In the genomic region with DNA sequence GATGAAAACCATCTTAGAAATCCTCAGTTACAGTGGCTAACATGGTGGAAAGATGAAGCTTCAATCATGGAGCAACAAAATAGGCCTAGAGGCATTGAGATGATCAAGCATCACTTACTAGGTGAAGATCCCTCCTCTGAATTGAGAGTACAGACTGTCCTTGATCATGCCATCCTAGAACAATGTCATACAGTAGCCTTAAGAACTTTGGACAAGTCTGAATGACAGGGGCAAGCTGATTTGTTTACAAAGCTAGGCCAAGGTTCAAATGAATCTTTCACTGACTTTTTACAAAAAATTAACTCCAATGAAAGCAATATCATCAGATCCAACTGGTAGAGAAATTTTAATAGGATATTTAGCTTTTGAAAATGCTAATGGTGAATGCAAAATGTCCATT, we compare ENCODE assay signal across 41 mouse cellular contexts. TPM values are rescaled to one million over a fixed set of nuclear protein-coding genes. Genes with fewer than 3 reads are reported as not detected.
"Had no signal": no experiment of that assay in that cellular context is flagged by ENCODE, and none has a peak within 500 bp of the region (broad histone marks: within the 10 kb centered on the region; RNA-seq: fewer than 3 reads in every experiment).

No protein-coding gene starts in this region.

- H3K27ac ChIP-seq: heart, adult 2 months; heart, embryonic 13.5 days; heart, embryonic 15.5 days; hindbrain, embryonic 13.5 days; hindbrain, embryonic 15.5 days; hindbrain, postnatal 0 days; limb, embryonic 13.5 days; limb, embryonic 15.5 days; liver, embryonic 14.5 days had no signal

- H3K9ac ChIP-seq: forebrain, postnatal 0 days; heart, embryonic 13.5 days; heart, embryonic 15.5 days; hindbrain, embryonic 13.5 days; hindbrain, embryonic 15.5 days; limb, embryonic 13.5 days; limb, embryonic 15.5 days; liver, embryonic 14.5 days had no signal

- H3K4me3 ChIP-seq: heart, adult 2 months; heart, embryonic 13.5 days; heart, embryonic 15.5 days; hindbrain, embryonic 13.5 days; hindbrain, embryonic 15.5 days; limb, embryonic 13.5 days; limb, embryonic 15.5 days had no signal

- H3K4me1 ChIP-seq: heart, embryonic 13.5 days; heart, embryonic 15.5 days; hindbrain, embryonic 13.5 days; hindbrain, embryonic 15.5 days; limb, embryonic 13.5 days; limb, embryonic 15.5 days had no signal

- DNase-seq: forebrain, postnatal 0 days; gastrocnemius, postnatal 14 days; gastrocnemius, postnatal 36 days; heart, adult 11 months; heart, adult 2 months; heart, postnatal 14 days; heart, postnatal 36 days; kidney, adult 11 months; kidney, postnatal 10 days; layer of hippocampus, adult 9-11 months; layer of hippocampus, postnatal 36 days; left cerebral cortex, postnatal 4 days had no signal

- ATAC-seq: forebrain, postnatal 0 days; hindbrain, postnatal 0 days; intestine, embryonic 16.5 days had no signal

- H3K4me2 ChIP-seq: heart, embryonic 11.5 days; heart, embryonic 13.5 days; heart, embryonic 15.5 days; hindbrain, embryonic 13.5 days; hindbrain, embryonic 15.5 days; limb, embryonic 13.5 days; limb, embryonic 15.5 days; liver, embryonic 11.5 days had no signal

- H3K36me3 ChIP-seq: heart, embryonic 13.5 days; heart, embryonic 15.5 days; hindbrain, embryonic 13.5 days; hindbrain, embryonic 15.5 days; limb, embryonic 13.5 days; limb, embryonic 15.5 days had no signal

- H3K9me3 ChIP-seq: heart, embryonic 13.5 days; heart, embryonic 15.5 days; hindbrain, embryonic 13.5 days; hindbrain, embryonic 15.5 days; limb, embryonic 13.5 days; limb, embryonic 15.5 days had no signal

- H3K27me3 ChIP-seq: limb, embryonic 15.5 days had no signal

RNA-seq across cellular contexts. Expression of a gene that starts 12.2 kb away (rescaled TPM):
- total RNA-seq: forebrain, postnatal 0 days; gastrocnemius, adult 18-20 months; gastrocnemius, adult 8-10 months; gastrocnemius, postnatal 14 days; gastrocnemius, postnatal 36 days; heart, adult 2 months; heart, postnatal 14 days; heart, postnatal 36 days; hematopoietic stem cell, adult 5-6 weeks; hindbrain, postnatal 0 days; layer of hippocampus, adult 18-20 months; layer of hippocampus, adult 8-10 months; layer of hippocampus, postnatal 14 days; layer of hippocampus, postnatal 36 days; left cerebral cortex, adult 18-20 months; left cerebral cortex, adult 8-10 months; left cerebral cortex, postnatal 10 days; left cerebral cortex, postnatal 25 days; left cerebral cortex, postnatal 4 days had no signal
- polyA plus RNA-seq: forebrain, postnatal 0 days; gonadal fat pad, adult 2 months; heart, adult 2 months; heart, embryonic 11.5 days; heart, embryonic 13.5 days; heart, embryonic 15.5 days; heart, postnatal 0 days; hindbrain, embryonic 11.5 days; hindbrain, embryonic 13.5 days; hindbrain, embryonic 15.5 days; hindbrain, postnatal 0 days; intestine, embryonic 14.5 days; intestine, embryonic 16.5 days; kidney, embryonic 16.5 days; large intestine, adult 2 months; limb, embryonic 11.5 days; limb, embryonic 15.5 days; liver, embryonic 11.5 days; liver, embryonic 14.5 days; liver, embryonic 16.5 days had no signal

RNA-seq across cellular contexts. Expression of a gene that starts 56.8 kb away (rescaled TPM):
- total RNA-seq: forebrain, postnatal 0 days; gastrocnemius, adult 18-20 months; gastrocnemius, adult 8-10 months; gastrocnemius, postnatal 14 days; gastrocnemius, postnatal 36 days; hindbrain, postnatal 0 days; layer of hippocampus, adult 18-20 months; layer of hippocampus, postnatal 14 days; layer of hippocampus, postnatal 36 days; left cerebral cortex, postnatal 10 days; left cerebral cortex, postnatal 25 days had no signal
- polyA plus RNA-seq: forebrain, postnatal 0 days; heart, embryonic 13.5 days; hindbrain, embryonic 11.5 days; hindbrain, embryonic 13.5 days; hindbrain, postnatal 0 days; limb, embryonic 11.5 days; liver, embryonic 11.5 days had no signal
